Mouse (Mus musculus) embryonic facial prominence, embryonic 12.5 days (tissue): Measurements from ENCODE around the gene Rasal2. TPM values are rescaled to one million over a fixed set of nuclear protein-coding genes. Genes with fewer than 3 reads are reported as not detected.

Source experiments
- ATAC-seq: fragments of 200-750 bp; cut with Nextera tagmentation; 2 replicates; pipeline ENCODE4 v1.8.0; 2017; ENCODE audit not compliant: insufficient number of reproducible peaks, insufficient read depth, low FRiP score, low TSS enrichment
- H3K27ac ChIP-seq: fragments of 300-500 bp; sonication (generic); 2 replicates; pipeline ENCODE4 v1.5.1; 2016; ENCODE audit warnings: mild to moderate bottlenecking
- H3K27me3 ChIP-seq: fragments of 300-500 bp; sonication (generic); 2 replicates; pipeline ENCODE4 v1.6.1; 2016; ENCODE audit warnings: mild to moderate bottlenecking, moderate library complexity
- H3K36me3 ChIP-seq: fragments of 300-500 bp; sonication (generic); 2 replicates; pipeline ENCODE4 v1.6.1; 2016; ENCODE audit warnings: mild to moderate bottlenecking
- H3K4me1 ChIP-seq: fragments of 300-500 bp; sonication (generic); 2 replicates; pipeline ENCODE4 v1.6.1; 2016
- H3K4me2 ChIP-seq: fragments of 300-500 bp; sonication (generic); replicated peaks from 2 replicates; pipeline ENCODE4 v1.6.1; 2016; ENCODE audit warnings: mild to moderate bottlenecking, moderate library complexity
- H3K4me3 ChIP-seq: fragments of 300-500 bp; sonication (generic); 2 replicates; pipeline ENCODE4 v1.5.1; 2016; ENCODE audit warnings: mild to moderate bottlenecking
- H3K9ac ChIP-seq: fragments of 300-500 bp; sonication (generic); 2 replicates; pipeline ENCODE4 v1.6.1; 2016; ENCODE audit warnings: mild to moderate bottlenecking, moderate library complexity
- H3K9me3 ChIP-seq: fragments of 300-500 bp; sonication (generic); 2 replicates; pipeline ENCODE4 v1.6.1; 2016; ENCODE audit warnings: mild to moderate bottlenecking, moderate library complexity
- WGBS: fragments of 180-500 bp; shearing (Covaris S2); methylation state at CpG from one replicate; pipeline ENCODE4 v1.1.7; 2016; 5-methylcytosine and 5-hydroxymethylcytosine counted together
- polyA plus RNA-seq: library from polyadenylated mRNA; unstranded; fragments of >200 nt; fragmentation: Nextera tagmentation; extraction: Ambion mirVana; gene quantifications from 2 replicates; pipeline ENCODE4 v1.2.1, GENCODE M21; 2016

Rasal2 gene
- polyA plus RNA-seq, 1 experiment from 2014 or later: 16.2 TPM

- no peaks in the 10 kb centered on the region for H3K36me3 ChIP-seq
- H3K9ac ChIP-seq: no peak overlapping the region
- WGBS: 54% methylated on average over 5 of the region's 5 CpGs
- H3K9me3 ChIP-seq: no peaks in the 10 kb centered on the region
- H3K27me3 ChIP-seq: 0 out of 2 replicates have a peak, but pooled peaks cover 7% of the 10 kb centered on the region
- H3K4me1 ChIP-seq: peaks cover 21% of the 10 kb centered on the region
- no peak for ATAC-seq
- H3K4me3 ChIP-seq: no peak overlapping the region
- no peak overlapping the region for H3K27ac ChIP-seq
- H3K4me2 ChIP-seq: no peak overlapping the region
Observed at GRCm38 (mm10) chr1:157448805-157449188, 36.4 kb upstream of the Rasal2 start.

- Histone ChIP-seq H3K4me1 (peaks cover 25% of the 10 kb centered on the region), H3K36me3 (no peaks in the 10 kb centered on the region), H3K9ac (no peak overlapping the region), H3K27ac (no peak overlapping the region), H3K9me3 (no peaks in the 10 kb centered on the region), H3K4me2 (no peak overlapping the region), H3K4me3 (no peak overlapping the region), H3K27me3 (0 out of 2 replicates have a peak, but pooled peaks cover 10% of the 10 kb centered on the region)
- 14% methylated on average over 7 of the region's 7 CpGs for WGBS
- ATAC-seq: no peak
Observed at GRCm38 (mm10) chr1:157448164-157448804, 35.9 kb upstream of the Rasal2 start.

- Histone ChIP-seq H3K27me3 (0 out of 2 replicates have a peak, but pooled peaks cover 10% of the 10 kb centered on the region), H3K4me1 (peaks cover 23% of the 10 kb centered on the region), H3K4me2 (no peak overlapping the region), H3K27ac (no peak overlapping the region), H3K9me3 (no peaks in the 10 kb centered on the region), H3K9ac (no peak overlapping the region), H3K36me3 (no peaks in the 10 kb centered on the region), H3K4me3 (no peak overlapping the region)
- 40% methylated on average over 4 of the region's 4 CpGs for WGBS
- ATAC-seq: no peak
Observed at GRCm38 (mm10) chr1:157447142-157447541, 34.7 kb upstream of the Rasal2 start.

GRCm38 (mm10) chr1:157446325-157446724 lies 33.9 kb upstream of the Rasal2 start:
- H3K9ac ChIP-seq: no peak overlapping the region
- WGBS: 70% methylated on average over 7 of the region's 7 CpGs
- H3K27ac ChIP-seq: no peak overlapping the region
- H3K4me2 ChIP-seq: no peak overlapping the region
- 0 out of 2 replicates have a peak, but pooled peaks cover 10% of the 10 kb centered on the region for H3K27me3 ChIP-seq
- H3K4me1 ChIP-seq: peaks cover 23% of the 10 kb centered on the region
- no peaks in the 10 kb centered on the region for H3K9me3 ChIP-seq
- no peak for ATAC-seq
- H3K36me3 ChIP-seq: no peaks in the 10 kb centered on the region
- no peak overlapping the region for H3K4me3 ChIP-seq

GRCm38 (mm10) chr1:157445398-157445910 lies 33.1 kb upstream of the Rasal2 start:
- Histone ChIP-seq H3K36me3 (no peaks in the 10 kb centered on the region), H3K4me3 (no peak overlapping the region), H3K9ac (no peak overlapping the region), H3K9me3 (no peaks in the 10 kb centered on the region), H3K27me3 (0 out of 2 replicates have a peak, but pooled peaks cover 7% of the 10 kb centered on the region), H3K4me2 (no peak overlapping the region), H3K4me1 (peaks cover 23% of the 10 kb centered on the region), H3K27ac (no peak overlapping the region)
- WGBS: 86% methylated on average over 6 of the region's 6 CpGs
- ATAC-seq: no peak

- no peaks in the 10 kb centered on the region for H3K9me3 ChIP-seq
- 0 out of 2 replicates have a peak, but pooled peaks cover 7% of the 10 kb centered on the region for H3K27me3 ChIP-seq
- H3K27ac ChIP-seq: 0 out of 2 replicates have a peak overlapping the region, but pooled peaks have one; percentile 1
- no peak overlapping the region for H3K4me3 ChIP-seq
- no peaks in the 10 kb centered on the region for H3K36me3 ChIP-seq
- no peak for ATAC-seq
- no peak overlapping the region for H3K4me2 ChIP-seq
- H3K9ac ChIP-seq: no peak overlapping the region
- peaks cover 21% of the 10 kb centered on the region for H3K4me1 ChIP-seq
- 60% methylated on average over 13 of the region's 13 CpGs for WGBS
Observed at GRCm38 (mm10) chr1:157444632-157445300, 32.4 kb upstream of the Rasal2 start.

- no peak for ATAC-seq
- 28% methylated on average over 19 of the region's 19 CpGs for WGBS
- Histone ChIP-seq H3K4me2 (peak overlapping the region; percentile 39), H3K27me3 (0 out of 2 replicates have a peak, but pooled peaks cover 3% of the 10 kb centered on the region), H3K4me3 (no peak overlapping the region), H3K27ac (peak overlapping the region; percentile 54), H3K9me3 (no peaks in the 10 kb centered on the region), H3K36me3 (no peaks in the 10 kb centered on the region), H3K4me1 (peaks cover 15% of the 10 kb centered on the region), H3K9ac (no peak overlapping the region)
Observed at GRCm38 (mm10) chr1:157443723-157444561, 31.5 kb upstream of the Rasal2 start.

GRCm38 (mm10) chr1:157443026-157443722 lies 30.8 kb upstream of the Rasal2 start:
- Histone ChIP-seq H3K9ac (no peak overlapping the region), H3K4me1 (peaks cover 13% of the 10 kb centered on the region), H3K4me3 (no peak overlapping the region), H3K9me3 (no peaks in the 10 kb centered on the region), H3K36me3 (no peaks in the 10 kb centered on the region), H3K27ac (peak overlapping the region; percentile 54), H3K27me3 (0 out of 2 replicates have a peak, but pooled peaks cover 3% of the 10 kb centered on the region), H3K4me2 (peak overlapping the region; percentile 39)
- WGBS: 13% methylated on average over 14 of the region's 14 CpGs
- no peak for ATAC-seq

- peaks cover 8% of the 10 kb centered on the region; the same call in 1 of the 2 replicates for H3K4me1 ChIP-seq
- H3K4me3 ChIP-seq: no peak overlapping the region
- 4% methylated on average over 14 of the region's 14 CpGs for WGBS
- H3K9me3 ChIP-seq: no peaks in the 10 kb centered on the region
- H3K4me2 ChIP-seq: peak overlapping the region; percentile 6; the same call in 1 of the 2 replicates
- 0 out of 2 replicates have a peak, but pooled peaks cover 3% of the 10 kb centered on the region for H3K27me3 ChIP-seq
- H3K27ac ChIP-seq: no peak overlapping the region
- no peak for ATAC-seq
- H3K36me3 ChIP-seq: no peaks in the 10 kb centered on the region
- H3K9ac ChIP-seq: no peak overlapping the region
Observed at GRCm38 (mm10) chr1:157439973-157440641, 27.7 kb upstream of the Rasal2 start.

- Histone ChIP-seq H3K4me2 (no peak overlapping the region), H3K36me3 (no peaks in the 10 kb centered on the region), H3K27me3 (0 out of 2 replicates have a peak, but pooled peaks cover 3% of the 10 kb centered on the region), H3K9ac (no peak overlapping the region), H3K4me1 (peaks cover 6% of the 10 kb centered on the region; the same call in 1 of the 2 replicates), H3K9me3 (no peaks in the 10 kb centered on the region), H3K4me3 (no peak overlapping the region), H3K27ac (no peak overlapping the region)
- WGBS: 93% methylated on average over 4 of the region's 4 CpGs
- ATAC-seq: no peak
Observed at GRCm38 (mm10) chr1:157439101-157439500, 26.7 kb upstream of the Rasal2 start.
